Mouse (Mus musculus) neural tube, embryonic 13.5 days (tissue): ENCODE measurements around the gene Tbx5. TPM values are rescaled to one million over a fixed set of nuclear protein-coding genes. Genes with fewer than 3 reads are reported as not detected.
"Not testable (repeated sequence)": the region's sequence is repeated elsewhere in the genome, so short reads cannot be mapped to it uniquely, and the experiment has no call there.

Experiments used
- ATAC-seq: fragments of 200-750 bp; cut with Nextera tagmentation; 2 replicates; pipeline ENCODE4 v1.8.0; 2017; ENCODE audit warnings: low read depth, mild to moderate bottlenecking, moderate TSS enrichment, moderate library complexity
- H3K27ac ChIP-seq: fragments of 300-500 bp; sonication (generic); replicated peaks from 2 replicates; pipeline ENCODE4 v1.5.1; 2015; ENCODE audit warnings: moderate library complexity, mild to moderate bottlenecking, inconsistent platforms
- H3K27me3 ChIP-seq: fragments of 300-500 bp; sonication (generic); 2 replicates; pipeline ENCODE4 v1.6.1; 2015; ENCODE audit warnings: mild to moderate bottlenecking, inconsistent platforms
- H3K36me3 ChIP-seq: fragments of 300-500 bp; sonication (generic); 2 replicates; pipeline ENCODE4 v1.6.1; 2015; ENCODE audit warnings: mild to moderate bottlenecking, inconsistent platforms
- H3K4me1 ChIP-seq: fragments of 300-500 bp; sonication (generic); replicated peaks from 2 replicates; pipeline ENCODE4 v1.6.1; 2015; ENCODE audit warnings: inconsistent platforms
- H3K4me2 ChIP-seq: fragments of 300-500 bp; sonication (generic); 2 replicates; pipeline ENCODE4 v1.6.1; 2015; ENCODE audit warnings: inconsistent platforms, mild to moderate bottlenecking, moderate library complexity
- H3K4me3 ChIP-seq: fragments of 300-500 bp; sonication (generic); 2 replicates; pipeline ENCODE4 v1.5.1; 2015; ENCODE audit warnings: mild to moderate bottlenecking, inconsistent platforms
- H3K9ac ChIP-seq: fragments of 300-500 bp; sonication (generic); 2 replicates; pipeline ENCODE4 v1.6.1; 2015; ENCODE audit warnings: moderate library complexity, mild to moderate bottlenecking, inconsistent platforms
- H3K9me3 ChIP-seq: fragments of 300-500 bp; sonication (generic); 2 replicates; pipeline ENCODE4 v1.6.1; 2016; ENCODE audit warnings: inconsistent platforms
- WGBS: fragments of 180-500 bp; shearing (Covaris S2); methylation state at CpG from one replicate; pipeline ENCODE4 v1.1.7; 2015; 5-methylcytosine and 5-hydroxymethylcytosine counted together
- polyA plus RNA-seq: library from polyadenylated mRNA; unstranded; fragments of >200 nt; fragmentation: Nextera tagmentation; extraction: Ambion mirVana; gene quantifications from 2 replicates; pipeline ENCODE4 v1.2.1, GENCODE M21; 2015

Tbx5 gene
- polyA plus RNA-seq, 1 experiment from 2014 or later: 0.15 TPM

- peak overlapping the region; percentile 33 for H3K4me3 ChIP-seq
- H3K36me3 ChIP-seq: no peaks in the 10 kb centered on the region
- 7% methylated on average over 31 of the region's 31 CpGs for WGBS
- peak overlapping the region; percentile 59 for H3K4me2 ChIP-seq
- ATAC-seq: peak; percentile 67
- no peak overlapping the region for H3K27ac ChIP-seq
- peak overlapping the region; percentile 39 for H3K9ac ChIP-seq
- peaks cover 14% of the 10 kb centered on the region for H3K4me1 ChIP-seq
- no peaks in the 10 kb centered on the region for H3K9me3 ChIP-seq
- H3K27me3 ChIP-seq: peaks cover 29% of the 10 kb centered on the region
These were observed 34.1 kb downstream of the Tbx5 start for GRCm38 (mm10) chr5:119866277-119867235.

- Histone ChIP-seq H3K4me3 (no peak overlapping the region), H3K4me1 (peaks cover 14% of the 10 kb centered on the region), H3K4me2 (no peak overlapping the region), H3K9me3 (no peaks in the 10 kb centered on the region), H3K27me3 (peaks cover 21% of the 10 kb centered on the region), H3K36me3 (no peaks in the 10 kb centered on the region), H3K9ac (no peak overlapping the region), H3K27ac (no peak overlapping the region)
- 85% methylated on average over 6 of the region's 6 CpGs for WGBS
- no peak for ATAC-seq
These were observed 35.5 kb downstream of the Tbx5 start for GRCm38 (mm10) chr5:119867986-119868385.

GRCm38 (mm10) chr5:119875421-119875820 is 43.0 kb downstream of the Tbx5 start:
- Histone ChIP-seq H3K4me2 (no peak overlapping the region), H3K4me1 (no peaks in the 10 kb centered on the region), H3K4me3 (no peak overlapping the region), H3K27ac (no peak overlapping the region), H3K36me3 (no peaks in the 10 kb centered on the region), H3K9ac (no peak overlapping the region), H3K27me3 (0 out of 2 replicates have a peak, but pooled peaks cover 2% of the 10 kb centered on the region), H3K9me3 (no peaks in the 10 kb centered on the region)
- ATAC-seq: no peak
- 16% methylated on average over 2 of the region's 2 CpGs for WGBS

GRCm38 (mm10) chr5:119877185-119877584 is 44.7 kb downstream of the Tbx5 start:
- no peak overlapping the region for H3K9ac ChIP-seq
- 0 out of 2 replicates have a peak, but pooled peaks cover 2% of the 10 kb centered on the region for H3K27me3 ChIP-seq
- WGBS: 81% methylated on average over 6 of the region's 6 CpGs
- no peak overlapping the region for H3K4me2 ChIP-seq
- H3K4me1 ChIP-seq: no peaks in the 10 kb centered on the region
- no peaks in the 10 kb centered on the region for H3K36me3 ChIP-seq
- H3K4me3 ChIP-seq: no peak overlapping the region
- no peak for ATAC-seq
- H3K9me3 ChIP-seq: no peaks in the 10 kb centered on the region
- no peak overlapping the region for H3K27ac ChIP-seq

GRCm38 (mm10) chr5:119885595-119885994 is 53.1 kb downstream of the Tbx5 start:
- Histone ChIP-seq H3K4me1 (no peaks in the 10 kb centered on the region), H3K9me3 (no peaks in the 10 kb centered on the region), H3K27me3 (no peaks in the 10 kb centered on the region), H3K36me3 (no peaks in the 10 kb centered on the region), H3K9ac (no peak overlapping the region), H3K4me2 (no peak overlapping the region), H3K27ac (no peak overlapping the region), H3K4me3 (no peak overlapping the region)
- no peak for ATAC-seq
- 76% methylated on average over 8 of the region's 8 CpGs for WGBS

GRCm38 (mm10) chr5:119887381-119887780 is 54.9 kb downstream of the Tbx5 start:
- Histone ChIP-seq H3K4me2 (no peak overlapping the region), H3K27me3 (no peaks in the 10 kb centered on the region), H3K4me1 (no peaks in the 10 kb centered on the region), H3K4me3 (no peak overlapping the region), H3K27ac (no peak overlapping the region), H3K9ac (no peak overlapping the region), H3K9me3 (no peaks in the 10 kb centered on the region), H3K36me3 (no peaks in the 10 kb centered on the region)
- no peak for ATAC-seq
- WGBS: 88% methylated on average over 8 of the region's 8 CpGs

GRCm38 (mm10) chr5:119891960-119892359 is 59.5 kb downstream of the Tbx5 start:
- Histone ChIP-seq H3K4me1 (no peaks in the 10 kb centered on the region), H3K27me3 (peaks cover 2% of the 10 kb centered on the region; the same call in 1 of the 2 replicates), H3K9me3 (no peaks in the 10 kb centered on the region), H3K4me2 (no peak overlapping the region), H3K27ac (no peak overlapping the region), H3K9ac (no peak overlapping the region), H3K36me3 (no peaks in the 10 kb centered on the region), H3K4me3 (no peak overlapping the region)
- ATAC-seq: no peak
- 58% methylated on average over 5 of the region's 5 CpGs for WGBS

GRCm38 (mm10) chr5:119893060-119893459 is 60.6 kb downstream of the Tbx5 start:
- no peak overlapping the region for H3K4me2 ChIP-seq
- no peak overlapping the region for H3K4me3 ChIP-seq
- H3K27me3 ChIP-seq: peaks cover 3% of the 10 kb centered on the region; the same call in 1 of the 2 replicates
- 80% methylated on average over 3 of the region's 3 CpGs for WGBS
- no peak for ATAC-seq
- H3K4me1 ChIP-seq: no peaks in the 10 kb centered on the region
- no peak overlapping the region for H3K9ac ChIP-seq
- H3K27ac ChIP-seq: no peak overlapping the region
- no peaks in the 10 kb centered on the region for H3K36me3 ChIP-seq
- H3K9me3 ChIP-seq: no peaks in the 10 kb centered on the region

GRCm38 (mm10) chr5:119896605-119897004 is 64.1 kb downstream of the Tbx5 start:
- 87% methylated on average over 3 of the region's 3 CpGs for WGBS
- H3K4me3 ChIP-seq: no peak overlapping the region

GRCm38 (mm10) chr5:119916551-119917171 is 84.2 kb downstream of the Tbx5 start:
- peaks cover 2% of the 10 kb centered on the region; the same call in 1 of the 2 replicates for H3K9me3 ChIP-seq
- no peaks in the 10 kb centered on the region for H3K27me3 ChIP-seq
- H3K4me2 ChIP-seq: no peak overlapping the region
- H3K36me3 ChIP-seq: no peaks in the 10 kb centered on the region
- H3K4me3 ChIP-seq: no peak overlapping the region
- H3K27ac ChIP-seq: no peak overlapping the region
- no peak; the same call in 1 of the 2 replicates for ATAC-seq
- no peak overlapping the region for H3K9ac ChIP-seq
- H3K4me1 ChIP-seq: no peaks in the 10 kb centered on the region
- 75% methylated on average over 12 of the region's 12 CpGs for WGBS

More at GRCm38 (mm10) chr5:119896605-119897004, 64.1 kb downstream of the Tbx5 start:
- Histone ChIP-seq H3K36me3 (no peaks in the 10 kb centered on the region), H3K27ac (no peak overlapping the region), H3K9ac (no peak overlapping the region), H3K9me3 (no peaks in the 10 kb centered on the region), H3K4me1 (no peaks in the 10 kb centered on the region), H3K27me3 (peaks cover 3% of the 10 kb centered on the region; the same call in 1 of the 2 replicates), H3K4me2 (no peak overlapping the region)
- ATAC-seq: no peak

- 100% methylated on average over 1 of the region's 1 CpGs for WGBS
- not testable (repeated sequence) for H3K4me3 ChIP-seq, H3K27me3 ChIP-seq, H3K27ac ChIP-seq, H3K9me3 ChIP-seq, H3K4me2 ChIP-seq, ATAC-seq, H3K36me3 ChIP-seq, H3K4me1 ChIP-seq, H3K9ac ChIP-seq
These were observed 85.9 kb downstream of the Tbx5 start for GRCm38 (mm10) chr5:119918381-119918780.

GRCm38 (mm10) chr5:119920941-119921340 is 88.5 kb downstream of the Tbx5 start:
- Histone ChIP-seq H3K9ac (no peak overlapping the region), H3K27me3 (no peaks in the 10 kb centered on the region), H3K4me2 (no peak overlapping the region), H3K36me3 (no peaks in the 10 kb centered on the region), H3K4me3 (no peak overlapping the region), H3K9me3 (peaks cover 2% of the 10 kb centered on the region; the same call in 1 of the 2 replicates), H3K4me1 (0 out of 2 replicates have a peak, but pooled peaks cover 4% of the 10 kb centered on the region), H3K27ac (no peak overlapping the region)
- WGBS: 69% methylated on average over 10 of the region's 10 CpGs
- no peak for ATAC-seq
